Mouse (Mus musculus) ovary, adult 18-20 months (tissue): ENCODE data around the gene Gse1.

Source experiments
- DNase-seq: peaks from one replicate; pipeline ENCODE4 v3.0.0; 2022; ENCODE audit warnings: low spot score, mixed read lengths

The Gse1 gene

GRCm38 (mm10) chr8:120227891-120228591, at the start of gene Gse1:
TSS of gene Gse1 (plus strand) at chr8:120228456.
- DNase-seq, result peak; percentile 83

DNA sequence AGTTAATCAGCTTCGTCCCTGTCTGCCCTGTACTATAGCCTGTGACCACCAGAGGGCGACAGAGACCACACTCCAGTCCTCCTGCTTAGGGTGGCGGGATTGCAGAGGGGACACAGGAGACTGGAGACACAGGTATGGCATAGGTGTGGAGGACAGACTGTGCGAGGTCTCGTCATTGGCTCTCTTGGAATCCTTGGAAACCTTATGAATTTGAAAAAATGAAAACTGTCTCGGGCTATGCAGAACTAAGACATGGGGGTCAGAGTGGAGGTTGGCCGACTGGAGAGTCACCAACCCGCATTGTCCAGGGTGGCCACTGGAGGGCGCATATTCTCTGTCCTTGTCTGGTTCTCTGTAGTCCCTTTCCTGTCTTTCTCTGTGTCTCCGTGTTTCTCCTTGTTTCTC, 49.2 kb upstream of the Gse1 start:
- peak; percentile 75 for DNase-seq

DNA sequence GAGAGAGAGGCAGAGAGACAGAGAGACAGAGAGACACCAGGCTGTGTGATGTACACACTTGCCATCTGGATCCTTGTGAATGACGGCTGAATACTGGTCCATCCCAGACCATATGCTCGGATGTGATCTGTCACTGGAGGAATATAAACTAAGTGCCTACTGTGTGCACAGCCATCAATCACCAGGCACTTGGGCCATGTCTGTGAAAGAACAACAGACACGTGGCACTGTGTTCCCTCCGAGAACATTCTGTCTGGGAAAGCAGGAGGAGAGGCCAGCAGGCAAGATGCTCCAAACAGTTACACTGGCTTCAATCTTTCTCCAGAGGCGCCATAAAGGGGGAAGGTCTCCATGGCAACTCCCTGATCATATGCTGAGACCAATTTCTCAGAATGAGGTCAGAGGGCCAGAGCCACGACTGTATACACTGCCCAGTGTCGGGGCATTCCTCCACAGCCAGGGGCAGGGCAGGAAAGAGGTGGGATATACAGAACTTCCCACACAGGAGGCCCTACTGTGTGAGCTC, 47.7 kb upstream of the Gse1 start:
- DNase-seq, result no peak

DNA sequence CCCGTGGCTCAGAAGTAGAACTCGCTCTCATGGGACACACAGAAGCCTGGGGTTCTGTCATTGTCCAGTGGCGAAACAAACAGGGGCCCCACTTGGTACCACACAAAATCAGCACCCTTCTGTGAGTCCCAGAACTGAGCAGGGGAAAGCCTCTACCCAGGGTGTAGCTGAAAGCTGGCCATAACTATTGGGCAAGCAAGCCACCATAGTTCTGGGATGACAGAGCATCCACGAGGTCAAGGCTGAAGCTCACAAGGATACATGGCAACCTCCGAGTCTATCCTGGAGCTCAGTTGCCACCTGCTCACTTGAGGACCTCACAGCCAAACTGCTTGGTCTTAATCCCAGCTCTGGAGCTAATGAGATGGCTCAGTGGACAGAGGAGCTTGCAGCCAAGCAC, 47.0 kb upstream of the Gse1 start:
- no peak for DNase-seq

- DNase-seq, result no peak
Measured at GRCm38 (mm10) chr8:120181861-120182414, 46.3 kb upstream of the Gse1 start.

DNA sequence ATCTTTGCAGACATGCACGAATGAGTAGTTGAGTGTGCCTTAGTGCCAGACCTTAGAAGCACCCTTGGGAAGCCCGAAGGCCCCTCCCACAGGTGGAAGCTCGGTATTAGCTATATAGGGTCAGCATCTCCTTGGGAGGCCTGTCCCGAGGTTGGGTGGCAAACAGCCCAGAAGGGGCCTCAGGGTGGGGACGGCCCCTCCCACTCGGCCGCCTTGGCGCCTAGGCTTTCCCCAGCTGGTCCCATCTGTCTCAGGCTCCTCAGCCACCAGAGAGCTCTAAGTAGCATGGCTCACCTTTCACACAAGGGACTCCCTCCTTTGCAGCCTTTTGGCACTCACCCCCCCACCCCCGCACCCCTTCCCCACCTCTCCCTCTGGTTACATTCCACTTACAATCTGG, 43.9 kb upstream of the Gse1 start:
- no peak for DNase-seq

- DNase-seq, result no peak
Measured at GRCm38 (mm10) chr8:120184850-120185792, 43.1 kb upstream of the Gse1 start.

DNA sequence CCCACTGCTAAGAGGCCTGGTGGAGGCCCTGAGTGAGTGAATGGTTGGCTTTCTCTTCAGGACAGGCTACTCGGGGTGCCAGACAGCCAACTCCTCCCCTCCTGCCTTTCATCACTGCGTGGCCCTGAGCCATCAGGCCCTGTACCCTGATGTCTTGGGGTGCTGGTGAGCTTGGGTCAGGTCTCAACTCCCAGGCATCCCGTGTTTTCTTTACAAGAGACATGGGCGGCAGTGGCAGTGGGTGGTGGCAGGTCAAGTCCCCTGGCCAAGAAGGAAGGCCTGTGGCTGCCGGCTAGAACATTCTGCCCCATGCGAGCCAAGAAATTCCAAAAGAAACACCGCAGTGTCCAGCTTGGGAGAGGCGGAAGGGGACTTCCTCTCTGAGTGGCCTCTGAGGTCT, 41.8 kb upstream of the Gse1 start:
- no peak for DNase-seq

GRCm38 (mm10) chr8:120188510-120188909, 39.7 kb upstream of the Gse1 start:
- no peak for DNase-seq

- DNase-seq, result no peak
Measured at GRCm38 (mm10) chr8:120189440-120189839, 38.8 kb upstream of the Gse1 start.

GRCm38 (mm10) chr8:120190107-120190809, 38.0 kb upstream of the Gse1 start:
- DNase-seq, result no peak

GRCm38 (mm10) chr8:120190810-120191413, 37.3 kb upstream of the Gse1 start:
- peak; percentile 92 for DNase-seq

GRCm38 (mm10) chr8:120191633-120192032, 36.6 kb upstream of the Gse1 start:
- no peak for DNase-seq

GRCm38 (mm10) chr8:120192118-120192517, 36.1 kb upstream of the Gse1 start:
- no peak for DNase-seq

- no peak for DNase-seq
Measured at GRCm38 (mm10) chr8:120201351-120201750, 26.9 kb upstream of the Gse1 start.

- no peak for DNase-seq
Measured at GRCm38 (mm10) chr8:120202546-120202945, 25.7 kb upstream of the Gse1 start.

GRCm38 (mm10) chr8:120204736-120205360, 23.4 kb upstream of the Gse1 start:
- peak; percentile 76 for DNase-seq

- no peak for DNase-seq
Measured at GRCm38 (mm10) chr8:120205916-120206315, 22.3 kb upstream of the Gse1 start.

DNA sequence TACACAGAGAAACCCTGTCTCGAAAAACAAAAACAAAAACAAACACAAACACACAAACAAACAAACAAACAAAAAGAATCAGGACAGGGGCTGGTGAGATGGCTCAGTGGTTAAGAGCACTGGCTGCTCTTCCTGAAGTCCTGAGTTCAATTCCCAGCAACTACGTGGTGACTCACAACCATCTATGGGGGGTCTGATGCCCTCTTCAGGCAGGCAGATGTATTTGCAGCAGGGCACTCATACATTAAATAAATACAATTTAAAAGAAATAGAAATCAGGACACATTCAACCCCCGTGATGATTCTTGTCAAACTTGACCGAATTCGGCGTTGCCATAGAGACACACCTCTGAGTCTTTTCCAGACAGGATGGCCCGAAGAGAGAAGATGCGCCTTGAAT, 20.9 kb upstream of the Gse1 start:
- no peak for DNase-seq

GRCm38 (mm10) chr8:120208113-120208512, 20.1 kb upstream of the Gse1 start:
- no peak for DNase-seq

DNA sequence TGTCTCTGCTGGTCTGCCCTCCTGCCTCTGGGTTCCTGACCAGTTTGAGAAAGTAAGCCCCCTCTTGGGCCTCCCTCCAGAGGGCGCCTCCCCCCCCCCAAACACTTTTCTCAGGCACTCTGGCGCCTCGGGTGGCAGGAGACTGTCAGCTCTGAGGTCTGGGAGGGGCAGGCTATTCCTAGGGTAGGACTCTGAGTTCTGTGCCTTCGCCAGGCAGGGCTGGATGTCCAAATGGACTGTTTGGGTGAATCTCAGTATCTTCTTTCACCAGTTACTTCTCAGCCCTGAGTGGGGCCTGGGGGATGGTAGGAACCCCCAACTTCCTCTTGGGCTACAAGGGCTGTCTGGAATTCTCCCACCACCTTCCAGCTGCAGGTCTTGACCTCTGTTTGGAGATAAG, 16.9 kb upstream of the Gse1 start:
- DNase-seq, result no peak
